Mouse (Mus musculus): ENCODE measurements around the gene Myom1. TPM values are rescaled to one million over a fixed set of nuclear protein-coding genes. Genes with fewer than 3 reads are reported as not detected.

Gene Myom1
- polyA plus RNA-seq, 1 experiment from 2014 or later, result 3.3 TPM

- ATAC-seq (ENCODE audit: low FRiP score), result no peak
- 88% methylated on average over 4 of the region's 4 CpGs for WGBS
- H3K4me1 ChIP-seq, result no peaks in the 10 kb centered on the region
- H3K4me3 ChIP-seq (replicated peaks), result no peak overlapping the region
- no peak overlapping the region for H3K27ac ChIP-seq (replicated peaks)
- H3K36me3 ChIP-seq, result no peaks in the 10 kb centered on the region
- no peak overlapping the region for H3K4me2 ChIP-seq
- no peaks in the 10 kb centered on the region for H3K27me3 ChIP-seq (replicated peaks)
- no peaks in the 10 kb centered on the region for H3K9me3 ChIP-seq (replicated peaks)
- H3K9ac ChIP-seq (replicated peaks), result no peak overlapping the region
Observed at GRCm38 (mm10) chr17:71117956-71118355, 115.5 kb downstream of the Myom1 start.

GRCm38 (mm10) chr17:71118607-71119006 lies 116.2 kb downstream of the Myom1 start:
- Histone ChIP-seq H3K4me1 (no peaks in the 10 kb centered on the region), H3K36me3 (no peaks in the 10 kb centered on the region), H3K4me2 (no peak overlapping the region), H3K27ac (replicated peaks) (no peak overlapping the region), H3K9me3 (replicated peaks) (no peaks in the 10 kb centered on the region), H3K4me3 (replicated peaks) (no peak overlapping the region), H3K27me3 (replicated peaks) (no peaks in the 10 kb centered on the region), H3K9ac (replicated peaks) (no peak overlapping the region)
- WGBS, result 58% methylated on average over 4 of the region's 4 CpGs
- ATAC-seq (ENCODE audit: low FRiP score), result no peak

GRCm38 (mm10) chr17:71120626-71121025 lies 118.2 kb downstream of the Myom1 start:
- Histone ChIP-seq H3K9me3 (replicated peaks) (no peaks in the 10 kb centered on the region), H3K9ac (replicated peaks) (no peak overlapping the region), H3K27ac (replicated peaks) (no peak overlapping the region), H3K4me3 (replicated peaks) (no peak overlapping the region), H3K4me2 (no peak overlapping the region), H3K36me3 (no peaks in the 10 kb centered on the region), H3K27me3 (replicated peaks) (no peaks in the 10 kb centered on the region), H3K4me1 (peaks cover 6% of the 10 kb centered on the region)
- ATAC-seq (ENCODE audit: low FRiP score), result no peak
- WGBS, result 60% methylated on average over 5 of the region's 6 CpGs

GRCm38 (mm10) chr17:71124061-71124670 lies 121.7 kb downstream of the Myom1 start:
- peaks cover 11% of the 10 kb centered on the region for H3K4me1 ChIP-seq
- H3K36me3 ChIP-seq, result no peaks in the 10 kb centered on the region
- H3K9me3 ChIP-seq (replicated peaks), result no peaks in the 10 kb centered on the region
- no peak for ATAC-seq (ENCODE audit: low FRiP score)
- WGBS, result 85% methylated on average over 8 of the region's 8 CpGs
- H3K4me3 ChIP-seq (replicated peaks), result no peak overlapping the region
- no peak overlapping the region for H3K9ac ChIP-seq (replicated peaks)
- no peak overlapping the region for H3K4me2 ChIP-seq
- no peak overlapping the region for H3K27ac ChIP-seq (replicated peaks)
- H3K27me3 ChIP-seq (replicated peaks), result no peaks in the 10 kb centered on the region

GRCm38 (mm10) chr17:71124674-71125073 lies 122.2 kb downstream of the Myom1 start:
- Histone ChIP-seq H3K9me3 (replicated peaks) (no peaks in the 10 kb centered on the region), H3K4me3 (replicated peaks) (no peak overlapping the region), H3K36me3 (no peaks in the 10 kb centered on the region), H3K27me3 (replicated peaks) (no peaks in the 10 kb centered on the region), H3K9ac (replicated peaks) (no peak overlapping the region), H3K27ac (replicated peaks) (no peak overlapping the region), H3K4me2 (no peak overlapping the region), H3K4me1 (peaks cover 13% of the 10 kb centered on the region)
- 87% methylated on average over 1 of the region's 1 CpGs for WGBS
- ATAC-seq (ENCODE audit: low FRiP score), result no peak

- Histone ChIP-seq H3K9ac (replicated peaks) (no peak overlapping the region), H3K27me3 (replicated peaks) (no peaks in the 10 kb centered on the region), H3K9me3 (replicated peaks) (no peaks in the 10 kb centered on the region), H3K36me3 (no peaks in the 10 kb centered on the region), H3K4me2 (no peak overlapping the region), H3K4me3 (replicated peaks) (no peak overlapping the region), H3K27ac (replicated peaks) (no peak overlapping the region), H3K4me1 (peaks cover 16% of the 10 kb centered on the region)
- WGBS, result 44% methylated on average over 12 of the region's 12 CpGs
- ATAC-seq (ENCODE audit: low FRiP score), result peak; percentile 24; the same call in 1 of the 2 replicates
Observed at GRCm38 (mm10) chr17:71125519-71125918, 123.1 kb downstream of the Myom1 start.

GRCm38 (mm10) chr17:71126001-71126400 lies 123.6 kb downstream of the Myom1 start:
- WGBS, result 79% methylated on average over 12 of the region's 12 CpGs
- Histone ChIP-seq H3K36me3 (no peaks in the 10 kb centered on the region), H3K9me3 (replicated peaks) (no peaks in the 10 kb centered on the region), H3K27ac (replicated peaks) (no peak overlapping the region), H3K9ac (replicated peaks) (no peak overlapping the region), H3K4me1 (peaks cover 16% of the 10 kb centered on the region), H3K27me3 (replicated peaks) (no peaks in the 10 kb centered on the region), H3K4me2 (no peak overlapping the region), H3K4me3 (replicated peaks) (no peak overlapping the region)
- no peak for ATAC-seq (ENCODE audit: low FRiP score)

- Histone ChIP-seq H3K4me3 (replicated peaks) (no peak overlapping the region), H3K9me3 (replicated peaks) (no peaks in the 10 kb centered on the region), H3K9ac (replicated peaks) (no peak overlapping the region), H3K36me3 (no peaks in the 10 kb centered on the region), H3K27ac (replicated peaks) (no peak overlapping the region), H3K27me3 (replicated peaks) (no peaks in the 10 kb centered on the region), H3K4me2 (no peak overlapping the region), H3K4me1 (peaks cover 16% of the 10 kb centered on the region)
- no peak for ATAC-seq (ENCODE audit: low FRiP score)
- WGBS, result 84% methylated on average over 7 of the region's 7 CpGs
Observed at GRCm38 (mm10) chr17:71127464-71128110, 125.2 kb downstream of the Myom1 start.

GRCm38 (mm10) chr17:71129489-71130261 lies 127.2 kb downstream of the Myom1 start:
- H3K9ac ChIP-seq (replicated peaks), result no peak overlapping the region
- ATAC-seq (ENCODE audit: low FRiP score), result no peak
- H3K36me3 ChIP-seq, result no peaks in the 10 kb centered on the region
- no peaks in the 10 kb centered on the region for H3K27me3 ChIP-seq (replicated peaks)
- peaks cover 16% of the 10 kb centered on the region for H3K4me1 ChIP-seq
- no peak overlapping the region for H3K4me2 ChIP-seq
- no peak overlapping the region for H3K27ac ChIP-seq (replicated peaks)
- no peak overlapping the region for H3K4me3 ChIP-seq (replicated peaks)
- 37% methylated on average over 9 of the region's 9 CpGs for WGBS
- H3K9me3 ChIP-seq (replicated peaks), result no peaks in the 10 kb centered on the region

- no peak overlapping the region for H3K4me2 ChIP-seq
- no peaks in the 10 kb centered on the region for H3K36me3 ChIP-seq
- H3K4me3 ChIP-seq (replicated peaks), result no peak overlapping the region
- H3K27me3 ChIP-seq (replicated peaks), result no peaks in the 10 kb centered on the region
- H3K9me3 ChIP-seq (replicated peaks), result no peaks in the 10 kb centered on the region
- no peak for ATAC-seq (ENCODE audit: low FRiP score)
- 0 out of 2 replicates have a peak, but pooled peaks cover 6% of the 10 kb centered on the region for H3K4me1 ChIP-seq
- H3K9ac ChIP-seq (replicated peaks), result no peak overlapping the region
- H3K27ac ChIP-seq (replicated peaks), result no peak overlapping the region
Observed at GRCm38 (mm10) chr17:71132221-71132620, 129.8 kb downstream of the Myom1 start.

- Histone ChIP-seq H3K4me2 (no peak overlapping the region), H3K4me1 (0 out of 2 replicates have a peak, but pooled peaks cover 6% of the 10 kb centered on the region), H3K27ac (replicated peaks) (no peak overlapping the region), H3K9ac (replicated peaks) (no peak overlapping the region), H3K4me3 (replicated peaks) (no peak overlapping the region), H3K27me3 (replicated peaks) (no peaks in the 10 kb centered on the region), H3K36me3 (no peaks in the 10 kb centered on the region), H3K9me3 (replicated peaks) (no peaks in the 10 kb centered on the region)
- no peak for ATAC-seq (ENCODE audit: low FRiP score)
- WGBS, result 92% methylated on average over 11 of the region's 11 CpGs
Observed at GRCm38 (mm10) chr17:71132856-71133439, 130.5 kb downstream of the Myom1 start.

Data from neural tube, embryonic 15.5 days (tissue).